Comparison of ENCODE assay signal across 8 mouse cellular contexts in the genomic region with DNA sequence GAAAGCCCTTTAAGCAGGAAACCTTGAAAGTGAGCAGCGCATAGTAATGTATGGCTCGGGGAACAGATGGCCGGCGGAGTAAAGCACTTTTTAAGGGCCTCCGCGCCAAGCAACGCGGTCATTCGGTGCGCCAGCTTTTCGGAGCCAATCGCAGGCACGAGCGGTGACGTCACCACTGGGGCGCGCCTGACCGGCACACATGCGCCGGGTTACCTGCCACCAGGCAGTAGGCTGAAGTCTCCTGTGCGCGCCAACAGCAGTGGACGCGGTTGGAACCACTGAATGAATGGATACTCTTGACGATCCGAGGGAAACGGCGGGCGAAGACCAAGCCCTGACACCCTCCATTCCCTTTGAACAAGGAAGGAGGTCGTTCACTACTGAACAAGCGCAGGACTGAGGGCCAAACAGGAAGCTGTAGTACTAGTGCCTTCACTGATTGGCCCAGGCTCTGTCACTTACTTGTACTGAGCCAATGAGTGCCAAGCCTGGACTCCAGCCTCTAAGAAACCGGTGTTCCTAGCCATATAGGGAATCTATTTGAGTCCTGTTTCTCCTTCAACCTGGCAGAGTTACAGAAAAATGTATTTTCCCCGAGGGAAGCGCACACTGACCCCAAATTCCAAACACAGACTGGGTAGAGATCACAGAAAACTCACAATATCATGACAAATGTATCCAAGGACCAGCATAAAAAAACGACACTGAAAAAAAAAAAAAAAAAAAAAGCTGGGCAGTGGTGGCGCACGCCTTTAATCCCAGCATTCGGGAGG. TPM values are rescaled to one million over a fixed set of nuclear protein-coding genes. Genes with fewer than 3 reads are reported as not detected.
DNase-seq lines count a peak whose midpoint lies in the region; ATAC-seq lines count a peak whose summit lies in the region.

A gene (minus strand): TSS at position 412 of the 773 bp plus-strand sequence.

- WGBS in hindbrain, embryonic 12.5 days, result 3% methylated on average over 38 of the region's 38 CpGs

- H3K27ac ChIP-seq in hindbrain, embryonic 12.5 days, result peak within 1 kb of the TSS; percentile 83

- peak within 1 kb of the TSS; percentile 63 for H3K9ac ChIP-seq in hindbrain, embryonic 12.5 days

- no peaks in the 10 kb centered on the region for H3K9me3 ChIP-seq in hindbrain, embryonic 12.5 days (replicated peaks)

- ATAC-seq in hindbrain, embryonic 12.5 days (ENCODE audit: low FRiP score), result peak; percentile 99

- peak within 1 kb of the TSS; percentile 56 for H3K4me3 ChIP-seq in hindbrain, embryonic 12.5 days

- H3K36me3 ChIP-seq in hindbrain, embryonic 12.5 days, result peaks cover 60% of the 10 kb centered on the region

- peaks cover 9% of the 10 kb centered on the region for H3K4me1 ChIP-seq in hindbrain, embryonic 12.5 days

- H3K4me2 ChIP-seq in hindbrain, embryonic 12.5 days (replicated peaks), result peak within 1 kb of the TSS; percentile 57

- H3K27me3 ChIP-seq in hindbrain, embryonic 12.5 days, result no peaks in the 10 kb centered on the region

- peak; percentile 97 for DNase-seq in NIH3T3 (ENCODE audit: low read depth)
- DNase-seq in cerebellum, postnatal 10 days, result peak; percentile 98 to 99
- DNase-seq in frontal cortex, postnatal 10 days (ENCODE audit: low spot score in 2 of 2), result peak; percentile 90 to 95
- DNase-seq in layer of hippocampus, postnatal 14 days (ENCODE audit: low spot score in 2 of 2), result peak; percentile 96 to 97
- DNase-seq in lung, postnatal 14 days, result peak; percentile 96
- peak; percentile 82 for DNase-seq in retina, adult 2 months (ENCODE audit: low read depth, low spot score)
- peak; percentile 90 for DNase-seq in thymus, postnatal 36 days

RNA-seq across cellular contexts. Expression of the gene that starts here (rescaled TPM):
- polyA plus RNA-seq in hindbrain, embryonic 12.5 days (2016; fragmentation: Nextera tagmentation; extraction: Ambion mirVana), result 9.8 and 14.1 TPM in 2 replicates
- total RNA-seq in layer of hippocampus, postnatal 14 days (2021), result 10 to 100 TPM; 14.5 to 15.4 TPM

Comparison
In these comparisons a context has a peak if more than half of its experiments do, and no peak if none do; other contexts are left out.
1. Peak in every context shown above with its lines: DNase-seq, ATAC-seq, H3K4me3 ChIP-seq and H3K27ac ChIP-seq.